Mouse (Mus musculus) midbrain, embryonic 15.5 days (tissue): Measurements from ENCODE around the gene Tbx10. TPM values are rescaled to one million over a fixed set of nuclear protein-coding genes. Genes with fewer than 3 reads are reported as not detected.
"Not testable (repeated sequence)": the region's sequence is repeated elsewhere in the genome, so short reads cannot be mapped to it uniquely, and the experiment has no call there.

ENCODE experiments used
- ATAC-seq: fragments of 200-750 bp; cut with Nextera tagmentation; replicated peaks from 2 replicates; pipeline ENCODE4 v1.8.0; 2017; ENCODE audit warnings: moderate TSS enrichment
- H3K27ac ChIP-seq: fragments of 300-500 bp; sonication (generic); 2 replicates; pipeline ENCODE4 v1.5.1; 2015; ENCODE audit warnings: mild to moderate bottlenecking, inconsistent platforms
- H3K27me3 ChIP-seq: fragments of 300-500 bp; sonication (generic); replicated peaks from 2 replicates; pipeline ENCODE4 v1.6.1; 2015; ENCODE audit warnings: inconsistent platforms
- H3K36me3 ChIP-seq: fragments of 300-500 bp; sonication (generic); replicated peaks from 2 replicates; pipeline ENCODE4 v1.6.1; 2015; ENCODE audit warnings: inconsistent platforms
- H3K4me1 ChIP-seq: fragments of 300-500 bp; sonication (generic); 2 replicates; pipeline ENCODE4 v1.6.1; 2015; ENCODE audit warnings: inconsistent platforms
- H3K4me2 ChIP-seq: fragments of 300-500 bp; sonication (generic); 2 replicates; pipeline ENCODE4 v1.6.1; 2015; ENCODE audit warnings: inconsistent platforms, mild to moderate bottlenecking, moderate library complexity
- H3K4me3 ChIP-seq: fragments of 300-500 bp; sonication (generic); 2 replicates; pipeline ENCODE4 v1.5.1; 2015; ENCODE audit warnings: mild to moderate bottlenecking, inconsistent platforms
- H3K9ac ChIP-seq: fragments of 300-500 bp; sonication (generic); 2 replicates; pipeline ENCODE4 v1.6.1; 2015; ENCODE audit warnings: mild to moderate bottlenecking, inconsistent platforms
- H3K9me3 ChIP-seq: fragments of 300-500 bp; sonication (generic); 2 replicates; pipeline ENCODE4 v1.6.1; 2016; ENCODE audit warnings: inconsistent platforms
- WGBS: fragments of 180-500 bp; shearing (Covaris S2); methylation state at CpG from one replicate; pipeline ENCODE4 v1.1.7; 2015; ENCODE audit warnings: mixed read lengths; 5-methylcytosine and 5-hydroxymethylcytosine counted together
- polyA plus RNA-seq: library from polyadenylated mRNA; unstranded; fragments of >200 nt; fragmentation: Nextera tagmentation; extraction: Ambion mirVana; gene quantifications from 2 replicates; pipeline ENCODE4 v1.2.1, GENCODE M21; 2015

Tbx10 gene
- polyA plus RNA-seq, 1 experiment from 2014 or later = not detected

DNA sequence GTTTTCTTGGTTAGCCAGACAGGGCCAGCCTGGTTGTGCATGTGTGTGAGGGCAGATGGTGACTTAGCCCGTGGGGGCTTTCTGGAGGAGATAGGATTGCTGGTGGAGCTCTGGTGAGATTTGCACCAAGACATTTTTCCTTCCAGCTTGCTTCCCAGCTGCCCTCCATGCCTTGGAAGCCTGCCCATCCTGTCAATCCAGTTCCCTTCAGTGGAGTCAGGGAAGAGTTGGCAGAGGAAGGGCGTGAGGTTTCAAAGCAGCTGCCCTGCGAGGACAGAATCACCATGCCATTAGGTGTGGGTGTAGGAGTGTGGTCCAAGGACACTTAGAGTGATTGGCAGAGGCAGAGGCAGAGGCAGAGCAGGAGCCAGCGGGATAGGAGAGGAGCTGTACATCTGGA lies 34.1 kb upstream of the Tbx10 start, which contains the start of gene Aldh3b3:
Aldh3b3 (plus strand) TSS at position 176 of the 400 bp plus-strand sequence.
- no peaks in the 10 kb centered on the region for H3K36me3 ChIP-seq

DNA sequence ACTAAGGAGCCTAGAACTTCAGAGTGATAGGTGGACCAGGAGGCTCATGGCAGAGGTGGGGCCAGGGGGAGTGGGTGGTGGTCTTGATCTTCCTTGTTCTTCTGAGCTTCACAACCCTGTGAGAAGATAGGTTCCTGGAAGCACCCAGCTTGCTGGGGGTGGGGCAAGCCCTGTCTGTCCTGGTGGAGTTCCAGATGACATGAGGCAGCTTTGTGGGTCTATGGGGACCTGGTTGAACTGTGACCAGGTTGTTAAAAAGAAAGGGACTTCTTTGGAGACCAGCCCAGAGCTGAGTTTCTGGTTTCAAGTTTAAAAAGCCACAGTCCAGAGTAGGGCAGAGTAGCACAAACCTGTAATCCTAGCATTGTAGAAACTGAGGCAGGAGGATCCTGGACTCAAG lies 33.5 kb upstream of the Tbx10 start:
- no peaks in the 10 kb centered on the region for H3K27me3 ChIP-seq
- no peaks in the 10 kb centered on the region for H3K4me1 ChIP-seq
- ATAC-seq = no peak
- no peak overlapping the region for H3K9ac ChIP-seq
- H3K9me3 ChIP-seq = no peaks in the 10 kb centered on the region
- no peak overlapping the region for H3K27ac ChIP-seq
- no peak overlapping the region for H3K4me2 ChIP-seq
- no peaks in the 10 kb centered on the region for H3K36me3 ChIP-seq
- H3K4me3 ChIP-seq = no peak overlapping the region

More for the DNA sequence above, 34.1 kb upstream of the Tbx10 start, which contains the start of gene Aldh3b3:
- Histone ChIP-seq H3K9me3 (no peaks in the 10 kb centered on the region), H3K4me2 (no peak within 1 kb of the TSS), H3K27me3 (no peaks in the 10 kb centered on the region), H3K4me1 (no peaks in the 10 kb centered on the region), H3K27ac (no peak within 1 kb of the TSS), H3K9ac (no peak within 1 kb of the TSS), H3K4me3 (no peak within 1 kb of the TSS)
- 81% methylated on average over 4 of the region's 4 CpGs for WGBS
- no peak for ATAC-seq

DNA sequence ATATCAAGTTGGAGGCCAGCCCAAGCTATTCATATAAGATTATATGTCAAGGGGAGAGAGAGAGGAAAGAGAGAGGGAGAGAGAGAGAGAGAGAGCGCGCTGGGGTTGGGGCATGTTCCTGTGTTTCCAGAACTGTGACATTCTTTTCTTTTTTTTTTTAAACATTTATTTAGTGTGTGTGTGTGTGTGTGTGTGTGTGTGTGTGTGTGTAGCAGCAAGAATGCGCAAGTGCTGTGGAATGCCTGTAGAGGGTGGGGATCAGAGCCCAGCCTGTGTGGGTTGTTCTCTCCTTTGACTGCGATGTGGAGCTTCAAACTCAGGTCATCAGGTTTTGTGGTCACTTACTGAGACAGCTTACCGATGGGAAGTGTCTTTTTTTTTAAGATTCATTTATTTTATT lies 32.3 kb upstream of the Tbx10 start:
- Histone ChIP-seq H3K4me2 (no peak overlapping the region), H3K4me3 (no peak overlapping the region), H3K9me3 (no peaks in the 10 kb centered on the region), H3K4me1 (no peaks in the 10 kb centered on the region), H3K27me3 (no peaks in the 10 kb centered on the region), H3K27ac (no peak overlapping the region), H3K9ac (no peak overlapping the region), H3K36me3 (no peaks in the 10 kb centered on the region)
- ATAC-seq = no peak
- 85% methylated on average over 5 of the region's 5 CpGs for WGBS

DNA sequence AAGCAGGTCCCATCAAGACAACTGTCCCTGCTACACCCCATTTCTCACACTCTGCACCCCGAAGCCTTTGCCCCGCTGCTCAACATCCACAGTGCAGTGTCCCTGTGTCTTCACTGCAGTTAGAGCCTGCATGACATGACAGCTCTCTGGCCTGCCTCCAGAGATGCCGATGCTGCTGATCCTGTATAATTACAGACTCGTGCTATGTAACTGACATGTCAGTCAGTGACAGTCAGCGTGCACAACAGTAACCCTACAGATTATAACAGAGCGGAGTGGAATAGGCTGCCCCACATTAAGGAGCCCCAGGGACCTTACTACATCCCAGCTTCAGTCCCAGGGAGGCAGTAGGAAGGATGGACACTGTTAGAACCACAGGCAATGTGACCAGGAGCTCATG lies 30.7 kb upstream of the Tbx10 start:
- not testable (repeated sequence) for H3K36me3 ChIP-seq

DNA sequence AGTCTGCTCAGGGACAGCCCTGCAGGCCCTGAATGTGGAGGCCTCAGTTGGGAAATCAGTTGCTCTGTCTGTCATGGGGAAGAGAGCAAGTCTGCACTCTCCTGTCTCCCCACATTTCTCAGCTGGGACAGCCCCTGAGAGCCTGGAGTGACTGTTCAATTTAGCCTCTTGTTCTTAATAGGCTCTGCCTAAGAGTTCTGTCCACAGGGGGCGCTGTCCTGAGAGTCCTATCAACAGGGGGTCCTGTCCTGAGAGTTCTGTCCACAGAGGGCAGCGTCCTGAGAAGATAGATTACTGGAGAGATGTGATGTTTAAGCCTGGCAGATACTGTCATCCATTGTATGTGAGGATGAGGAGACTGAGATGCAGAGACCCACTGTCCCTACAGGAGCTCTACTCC lies 30.1 kb upstream of the Tbx10 start:
- Histone ChIP-seq H3K4me2 (no peak overlapping the region), H3K4me3 (no peak overlapping the region), H3K27ac (no peak overlapping the region), H3K9ac (no peak overlapping the region), H3K27me3 (no peaks in the 10 kb centered on the region), H3K4me1 (no peaks in the 10 kb centered on the region), H3K9me3 (no peaks in the 10 kb centered on the region), H3K36me3 (no peaks in the 10 kb centered on the region)
- ATAC-seq = no peak
- WGBS = 8% methylated on average over 2 of the region's 2 CpGs

More for the DNA sequence above, 30.7 kb upstream of the Tbx10 start:
- H3K27me3 ChIP-seq, H3K4me1 ChIP-seq, H3K4me3 ChIP-seq, H3K9me3 ChIP-seq, H3K27ac ChIP-seq, H3K9ac ChIP-seq, ATAC-seq, H3K4me2 ChIP-seq: not testable (repeated sequence)
- WGBS = 74% methylated on average over 6 of the region's 6 CpGs

DNA sequence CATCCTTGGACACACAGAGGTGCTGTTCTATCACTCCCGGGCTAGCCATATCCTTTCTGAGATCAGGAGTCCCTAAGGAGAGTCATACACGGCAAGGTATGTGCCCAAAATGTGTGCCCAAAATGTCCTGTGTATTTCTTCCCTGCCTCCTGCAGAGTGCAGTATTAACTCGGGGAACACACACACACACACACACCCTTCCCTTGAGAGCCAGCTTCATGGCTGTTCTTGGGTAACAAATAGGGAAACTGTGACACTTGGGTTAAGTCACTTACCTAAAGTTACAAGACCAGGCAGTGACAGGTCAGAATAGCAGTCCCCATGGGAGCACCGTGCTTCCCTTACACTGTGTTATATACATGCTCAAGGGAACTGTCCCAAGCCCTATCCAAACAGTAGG lies 28.5 kb upstream of the Tbx10 start:
- Histone ChIP-seq H3K4me1 (no peaks in the 10 kb centered on the region), H3K27ac (no peak overlapping the region), H3K27me3 (no peaks in the 10 kb centered on the region), H3K36me3 (no peaks in the 10 kb centered on the region), H3K9ac (no peak overlapping the region), H3K4me2 (no peak overlapping the region), H3K4me3 (no peak overlapping the region), H3K9me3 (no peaks in the 10 kb centered on the region)
- ATAC-seq = no peak
- 77% methylated on average over 4 of the region's 4 CpGs for WGBS

DNA sequence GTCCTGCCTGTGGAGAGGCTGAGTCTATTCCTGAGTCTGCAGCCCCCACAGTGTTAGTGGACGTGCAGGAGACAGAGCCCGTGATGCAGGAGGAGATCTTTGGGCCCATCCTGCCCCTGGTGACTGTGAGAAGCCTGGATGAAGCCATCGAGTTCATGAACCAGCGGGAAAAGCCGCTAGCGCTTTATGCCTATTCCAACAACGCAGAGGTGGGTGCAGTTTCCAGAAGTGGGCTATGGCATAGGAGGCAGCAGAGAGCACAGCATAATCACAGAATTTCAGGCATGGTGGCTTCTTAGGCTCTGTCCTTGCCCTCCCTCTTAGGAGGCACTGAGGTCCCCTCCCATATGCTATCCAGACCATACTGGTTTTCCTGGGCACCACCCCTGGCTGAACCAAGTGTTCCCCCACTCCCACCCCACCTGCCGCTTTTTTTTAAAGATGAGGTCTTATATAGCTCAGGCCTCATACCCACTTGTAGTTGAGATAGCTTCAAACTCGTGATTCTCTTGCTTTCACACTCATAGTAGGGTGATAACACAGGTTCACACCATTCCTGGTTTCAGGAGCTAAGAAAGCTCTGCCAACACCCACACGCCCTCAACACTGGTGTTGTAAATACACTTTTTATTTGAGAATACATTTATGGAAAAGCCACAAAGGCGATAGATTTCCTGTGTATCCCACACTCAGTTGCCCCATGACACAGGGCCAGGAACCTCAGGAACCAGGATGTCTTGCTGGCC lies 26.0 kb upstream of the Tbx10 start:
- no peak overlapping the region for H3K4me3 ChIP-seq
- H3K27me3 ChIP-seq = no peaks in the 10 kb centered on the region
- no peak overlapping the region for H3K9ac ChIP-seq
- H3K27ac ChIP-seq = no peak overlapping the region
- 68% methylated on average over 11 of the region's 11 CpGs for WGBS
- no peaks in the 10 kb centered on the region for H3K36me3 ChIP-seq
- no peaks in the 10 kb centered on the region for H3K4me1 ChIP-seq
- no peak for ATAC-seq
- H3K4me2 ChIP-seq = no peak overlapping the region
- H3K9me3 ChIP-seq = no peaks in the 10 kb centered on the region

DNA sequence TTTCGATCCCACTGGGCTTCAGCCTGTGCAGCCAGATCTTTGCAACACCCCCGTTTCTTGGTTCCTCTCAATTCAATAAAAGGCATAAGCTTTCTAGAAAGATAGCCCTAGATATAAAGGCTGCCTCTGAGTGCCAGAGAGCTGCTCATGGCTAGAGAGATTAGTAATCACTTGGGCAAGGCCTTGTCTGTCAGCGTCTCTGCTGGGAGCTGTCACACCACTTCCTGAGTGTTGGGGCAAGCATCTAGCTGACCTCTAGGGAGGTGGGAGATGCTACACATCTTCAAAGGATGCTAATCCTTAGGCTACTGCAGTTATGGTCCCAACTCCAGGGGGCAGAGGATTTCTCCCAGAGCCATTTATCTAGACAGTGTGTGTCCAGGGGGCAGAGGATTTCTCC lies 25.3 kb upstream of the Tbx10 start:
- no peak overlapping the region for H3K27ac ChIP-seq
- ATAC-seq = no peak
- no peak overlapping the region for H3K9ac ChIP-seq
- no peaks in the 10 kb centered on the region for H3K4me1 ChIP-seq
- 61% methylated on average over 3 of the region's 3 CpGs for WGBS
- H3K9me3 ChIP-seq = no peaks in the 10 kb centered on the region
- no peak overlapping the region for H3K4me2 ChIP-seq
- no peaks in the 10 kb centered on the region for H3K27me3 ChIP-seq
- no peaks in the 10 kb centered on the region for H3K36me3 ChIP-seq
- no peak overlapping the region for H3K4me3 ChIP-seq

DNA sequence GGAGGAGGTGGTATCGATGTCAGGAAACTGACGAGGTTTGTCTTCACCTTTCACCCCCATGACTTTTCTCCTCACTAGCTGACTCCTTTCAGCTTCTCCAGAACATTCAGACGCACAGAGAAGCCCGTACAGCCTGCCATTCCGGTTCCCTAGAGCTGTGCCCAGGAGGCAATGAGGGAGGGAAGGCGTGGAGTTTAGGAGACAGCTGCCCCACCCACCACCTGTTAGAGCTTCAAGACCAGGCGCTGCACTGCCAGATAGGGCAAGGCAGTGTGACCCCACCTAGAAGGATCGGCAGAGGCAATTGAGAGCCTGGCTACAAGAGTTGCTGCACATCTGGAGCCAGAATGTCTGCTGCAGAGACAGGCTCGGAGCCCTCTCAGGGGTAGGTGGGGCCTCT lies 20.3 kb upstream of the Tbx10 start, which contains the start of gene Aldh3b2:
Aldh3b2 (plus strand) TSS at position 100 of the 400 bp plus-strand sequence.
- no peaks in the 10 kb centered on the region for H3K36me3 ChIP-seq
- WGBS = 55% methylated on average over 9 of the region's 9 CpGs
- no peaks in the 10 kb centered on the region for H3K9me3 ChIP-seq
- no peaks in the 10 kb centered on the region for H3K4me1 ChIP-seq
- H3K4me2 ChIP-seq = no peak within 1 kb of the TSS
- H3K27ac ChIP-seq = no peak within 1 kb of the TSS
- no peaks in the 10 kb centered on the region for H3K27me3 ChIP-seq
- H3K4me3 ChIP-seq = no peak within 1 kb of the TSS
- no peak for ATAC-seq
- H3K9ac ChIP-seq = no peak within 1 kb of the TSS

DNA sequence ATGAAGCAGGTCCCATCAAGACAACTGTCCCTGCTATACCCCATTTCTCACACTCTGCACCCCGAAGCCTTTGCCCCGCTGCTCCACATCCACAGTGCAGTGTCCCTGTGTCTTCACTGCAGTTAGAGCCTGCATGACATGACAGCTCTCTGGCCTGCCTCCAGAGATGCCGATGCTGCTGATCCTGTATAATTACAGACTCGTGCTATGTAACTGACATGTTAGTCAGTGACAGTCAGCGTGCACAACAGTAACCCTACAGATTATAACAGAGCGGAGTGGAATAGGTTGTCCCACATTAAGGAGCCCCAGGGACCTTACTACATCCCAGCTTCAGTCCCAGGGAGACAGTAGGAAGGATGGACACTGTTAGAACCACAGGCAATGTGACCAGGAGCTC lies 17.9 kb upstream of the Tbx10 start:
- not testable (repeated sequence) for H3K27ac ChIP-seq, H3K27me3 ChIP-seq, H3K4me1 ChIP-seq, H3K9ac ChIP-seq, H3K4me2 ChIP-seq, ATAC-seq, H3K4me3 ChIP-seq, H3K36me3 ChIP-seq, H3K9me3 ChIP-seq
- 77% methylated on average over 6 of the region's 6 CpGs for WGBS

DNA sequence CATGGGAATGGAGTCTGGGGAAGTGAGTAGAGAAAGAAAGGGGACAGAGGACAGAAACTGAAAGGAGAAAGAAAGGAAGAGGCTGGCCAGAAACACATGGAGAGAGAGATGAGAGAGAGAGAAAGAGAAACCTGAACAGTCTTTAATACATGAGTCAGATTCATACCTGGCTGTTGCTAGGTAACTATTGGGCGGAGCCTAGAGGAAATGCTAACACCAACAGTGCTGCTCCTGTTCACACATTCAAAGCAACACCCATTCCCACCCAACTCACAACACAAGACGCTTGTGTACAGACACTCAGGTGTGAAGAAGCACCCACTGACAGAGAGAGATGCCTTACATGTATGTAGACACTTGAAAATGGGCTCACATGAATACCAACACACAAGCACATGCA lies 16.7 kb upstream of the Tbx10 start:
- H3K36me3 ChIP-seq = no peaks in the 10 kb centered on the region
- no peak overlapping the region for H3K4me3 ChIP-seq
- no peak for ATAC-seq
- 66% methylated on average over 2 of the region's 2 CpGs for WGBS
- H3K9ac ChIP-seq = no peak overlapping the region
- no peak overlapping the region for H3K4me2 ChIP-seq
- H3K4me1 ChIP-seq = no peaks in the 10 kb centered on the region
- no peaks in the 10 kb centered on the region; the same call in 1 of the 2 replicates for H3K27me3 ChIP-seq
- H3K9me3 ChIP-seq = no peaks in the 10 kb centered on the region
- H3K27ac ChIP-seq = no peak overlapping the region

DNA sequence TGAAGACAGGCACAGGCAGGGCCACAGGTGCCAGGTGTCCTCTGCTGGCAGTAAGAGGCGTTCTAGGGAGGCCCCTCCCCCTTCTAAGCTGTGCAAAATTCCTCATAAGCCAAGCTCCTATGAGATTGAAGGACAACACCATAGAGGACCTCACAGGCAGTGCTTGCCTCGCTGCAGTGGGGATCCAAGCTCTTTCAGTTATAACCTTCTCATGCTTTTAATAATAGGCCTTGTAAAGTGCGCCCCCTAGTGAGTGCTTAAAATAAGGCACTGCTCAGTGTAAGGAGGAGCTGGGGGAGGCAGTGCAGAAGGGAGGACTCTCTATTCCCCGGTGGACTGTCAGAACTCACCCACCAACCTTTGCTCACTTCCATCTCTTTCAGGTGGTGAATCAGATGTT lies 12.2 kb upstream of the Tbx10 start:
- no peak overlapping the region for H3K4me2 ChIP-seq
- 12% methylated on average over 4 of the region's 4 CpGs for WGBS
- H3K9me3 ChIP-seq = no peaks in the 10 kb centered on the region
- no peaks in the 10 kb centered on the region for H3K4me1 ChIP-seq
- H3K36me3 ChIP-seq = no peaks in the 10 kb centered on the region
- H3K9ac ChIP-seq = no peak overlapping the region
- no peak overlapping the region for H3K27ac ChIP-seq
- no peak overlapping the region for H3K4me3 ChIP-seq
- no peaks in the 10 kb centered on the region; the same call in 1 of the 2 replicates for H3K27me3 ChIP-seq
- ATAC-seq = peak; percentile 67

DNA sequence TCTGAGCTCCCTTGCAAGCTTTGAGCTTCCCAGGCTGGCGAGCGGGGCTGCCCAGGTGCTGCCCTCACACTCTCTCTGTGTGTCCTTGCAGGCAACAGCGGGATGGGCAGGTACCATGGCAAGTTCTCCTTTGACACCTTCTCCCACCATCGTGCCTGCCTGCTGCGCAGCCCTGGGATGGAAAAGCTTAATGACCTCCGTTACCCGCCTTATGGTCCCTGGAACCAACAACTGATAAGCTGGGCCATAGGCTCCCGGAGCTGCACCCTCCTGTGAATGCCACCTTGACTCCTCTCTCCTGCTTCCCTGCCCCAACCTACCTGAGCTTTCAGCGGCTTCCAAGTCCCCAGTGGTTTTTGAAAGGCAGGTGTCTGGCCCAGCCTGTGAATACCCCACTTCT lies 11.6 kb upstream of the Tbx10 start:
- H3K36me3 ChIP-seq = no peaks in the 10 kb centered on the region
- H3K27me3 ChIP-seq = no peaks in the 10 kb centered on the region; the same call in 1 of the 2 replicates
- no peaks in the 10 kb centered on the region for H3K4me1 ChIP-seq
- no peak overlapping the region for H3K4me2 ChIP-seq
- WGBS = 75% methylated on average over 9 of the region's 9 CpGs
- H3K9ac ChIP-seq = no peak overlapping the region
- ATAC-seq = no peak
- H3K4me3 ChIP-seq = no peak overlapping the region
- H3K9me3 ChIP-seq = no peaks in the 10 kb centered on the region
- no peak overlapping the region for H3K27ac ChIP-seq
